Comparison of ENCODE assay signal across 11 mouse cellular contexts in the genomic region with DNA sequence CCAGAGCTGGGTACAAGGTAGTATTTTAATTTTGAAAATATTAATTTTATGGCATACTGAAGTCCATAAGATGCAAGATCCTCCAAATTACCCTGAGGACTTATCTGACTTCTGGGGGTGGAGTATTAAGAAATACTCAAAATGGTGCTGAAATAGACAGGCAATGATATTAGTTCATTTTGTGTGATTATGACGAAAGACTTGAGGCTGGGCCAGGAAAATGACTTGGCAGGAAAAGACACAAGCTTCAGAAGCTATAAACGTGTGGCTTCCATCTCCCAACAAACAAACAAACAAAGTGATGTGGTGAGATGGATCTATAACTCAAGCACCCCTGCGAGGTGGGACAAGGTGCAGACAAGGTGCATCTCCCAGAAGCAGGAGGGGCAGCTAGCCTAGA.
A peak's percentile ranks its signal among the peaks of the same experiment; 100 is the strongest.
DNase-seq lines count a peak whose midpoint lies in the region.
"Had no signal": no experiment of that assay in that cellular context is flagged by ENCODE, and none has a peak within 500 bp of the region (broad histone marks: within the 10 kb centered on the region; RNA-seq: fewer than 3 reads in every experiment).

No protein-coding gene starts in this region.

- peak; percentile 12 for DNase-seq in adrenal gland, postnatal 14 days
- DNase-seq in adrenal gland, postnatal 25 days = no peak
- DNase-seq in 416B (ENCODE audit: low read depth) = peak; percentile 2
- peak; percentile 8 for DNase-seq in fat pad, adult 2 months (ENCODE audit: extremely low read depth, low read depth, low spot score)
- peak; percentile 35 for DNase-seq in lung, postnatal 36 days
- DNase-seq in neural tube, embryonic 10.5 days (ENCODE audit: extremely low spot score, low spot score) = no peak
- DNase-seq in left cerebral cortex, postnatal 4 days = no peak
- DNase-seq: cerebellum, adult 11-12 months; cerebellum, adult 9-10 months; cerebellum, postnatal 25 days; gastrocnemius, postnatal 14 days had no signal

- intact Hi-C loops in left cerebral cortex, postnatal 4 days (cut with DNase I) = no loop called here

Comparison
In these comparisons a context has a peak if more than half of its experiments do, and no peak if none do; other contexts are left out.
1. DNase-seq: peak in adrenal gland, postnatal 14 days (single experiment), 416B (single experiment), fat pad, adult 2 months (single experiment) and lung, postnatal 36 days (single experiment); none in adrenal gland, postnatal 25 days (single experiment), neural tube, embryonic 10.5 days (single experiment) and left cerebral cortex, postnatal 4 days (single experiment).